In the genomic region with DNA sequence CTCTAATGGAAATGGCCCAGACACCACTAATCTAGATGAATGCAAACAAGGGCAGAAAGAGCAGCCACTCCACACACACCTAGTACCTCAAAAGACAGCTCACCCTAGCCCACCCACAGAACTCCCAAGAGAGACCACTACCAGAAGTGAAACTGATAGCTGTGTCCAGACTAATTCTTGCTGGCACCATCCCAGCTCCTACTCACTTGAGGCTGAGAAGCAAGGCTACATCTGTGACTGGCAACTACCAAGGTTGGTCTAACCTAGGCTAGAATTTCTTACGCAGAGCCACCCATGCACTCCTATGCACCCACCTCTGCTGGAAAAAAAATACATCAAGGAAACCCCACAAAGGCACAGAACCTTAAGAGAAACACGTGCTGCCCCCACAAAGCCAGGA, we compare ENCODE assay signal across 9 mouse cellular contexts. TPM values are rescaled to one million over a fixed set of nuclear protein-coding genes. Genes with fewer than 3 reads are reported as not detected.
DNase-seq lines count a peak whose midpoint lies in the region; ATAC-seq and TF ChIP-seq lines count a peak whose summit lies in the region.
"Had no signal": no experiment of that assay in that cellular context is flagged by ENCODE, and none has a peak within 500 bp of the region (broad histone marks: within the 10 kb centered on the region; RNA-seq: fewer than 3 reads in every experiment).

No protein-coding gene starts in this region.

- H3K27ac ChIP-seq in heart, embryonic 13.5 days (replicated peaks): peak overlapping the region; percentile 98
- no peak overlapping the region for H3K27ac ChIP-seq in heart, embryonic 11.5 days (ENCODE audit: low read depth, low read length)
- H3K27ac ChIP-seq in forebrain, postnatal 0 days (ENCODE audit: low read depth, low read length): peak overlapping the region; percentile 96
- peak overlapping the region; percentile 99 for H3K27ac ChIP-seq in midbrain, embryonic 13.5 days

- DNase-seq in NIH3T3 (ENCODE audit: low read depth): peak; percentile 24
- DNase-seq in forebrain, postnatal 0 days: no peak
- no peak for DNase-seq in left cerebral cortex, postnatal 36 days (ENCODE audit: low spot score in 2 of 2)
- no peak for DNase-seq in left cerebral cortex, adult 8-10 months (ENCODE audit: low spot score in 2 of 2)
- no peak for DNase-seq in spleen, postnatal 4 days (ENCODE audit: low spot score in 2 of 2)

- H3K4me1 ChIP-seq in heart, embryonic 13.5 days: peaks cover 29% of the 10 kb centered on the region
- peaks cover 20% of the 10 kb centered on the region for H3K4me1 ChIP-seq in heart, embryonic 11.5 days (ENCODE audit: control insufficient read depth, insufficient read depth, low read length)
- peaks cover 14% of the 10 kb centered on the region for H3K4me1 ChIP-seq in forebrain, postnatal 0 days (ENCODE audit: insufficient read depth)
- H3K4me1 ChIP-seq in midbrain, embryonic 13.5 days (replicated peaks): peaks cover 44% of the 10 kb centered on the region

- no peak for TF ChIP-seq CTCF in forebrain, postnatal 0 days (IDR thresholded peaks at IDR 0.05; ENCODE audit: low read depth)

- peaks cover 43% of the 10 kb centered on the region for H3K36me3 ChIP-seq in heart, embryonic 13.5 days
- H3K36me3 ChIP-seq in heart, embryonic 11.5 days (ENCODE audit: control insufficient read depth, insufficient read depth, low read length): peaks cover 24% of the 10 kb centered on the region
- H3K36me3 ChIP-seq in forebrain, postnatal 0 days (ENCODE audit: insufficient read depth): peaks cover 29% of the 10 kb centered on the region
- H3K36me3 ChIP-seq in midbrain, embryonic 13.5 days: peaks cover 36% of the 10 kb centered on the region

- H3K4me2 ChIP-seq in heart, embryonic 13.5 days: no peak overlapping the region
- H3K4me2 ChIP-seq in heart, embryonic 11.5 days: no peak overlapping the region
- peak overlapping the region; percentile 94 for H3K4me2 ChIP-seq in forebrain, postnatal 0 days (ENCODE audit: low read depth)
- H3K4me2 ChIP-seq in midbrain, embryonic 13.5 days (replicated peaks): peak overlapping the region; percentile 95

- no peak for ATAC-seq in heart, embryonic 13.5 days (ENCODE audit: extremely low read depth, insufficient number of reproducible peaks, low FRiP score, low TSS enrichment)
- ATAC-seq in heart, embryonic 11.5 days (replicated peaks; ENCODE audit: insufficient number of reproducible peaks, low FRiP score, low TSS enrichment): no peak
- ATAC-seq in forebrain, postnatal 0 days: no peak
- ATAC-seq in midbrain, embryonic 13.5 days: no peak
- ATAC-seq: activated CD4-positive, CD25-positive, alpha-beta regulatory T cell, adult 4 months had no signal

- H3K4me3 ChIP-seq in heart, embryonic 13.5 days: no peak overlapping the region
- H3K4me3 ChIP-seq in heart, embryonic 11.5 days (ENCODE audit: low read depth, low read length): no peak overlapping the region
- H3K4me3 ChIP-seq in forebrain, postnatal 0 days (ENCODE audit: low read depth, low read length): no peak overlapping the region
- H3K4me3 ChIP-seq in midbrain, embryonic 13.5 days (replicated peaks): peak overlapping the region; percentile 94

- 0 out of 2 replicates have a peak overlapping the region, but pooled peaks have one; percentile 100 for H3K9ac ChIP-seq in heart, embryonic 13.5 days
- H3K9ac ChIP-seq in heart, embryonic 11.5 days (ENCODE audit: low read depth, low read length): no peak overlapping the region
- H3K9ac ChIP-seq in forebrain, postnatal 0 days: no peak overlapping the region
- H3K9ac ChIP-seq in midbrain, embryonic 13.5 days (replicated peaks): peak overlapping the region; percentile 99

- H3K27me3 ChIP-seq in heart, embryonic 13.5 days (replicated peaks): no peaks in the 10 kb centered on the region
- H3K27me3 ChIP-seq in heart, embryonic 11.5 days (ENCODE audit: control insufficient read depth, insufficient read depth, low read length): no peaks in the 10 kb centered on the region
- no peaks in the 10 kb centered on the region for H3K27me3 ChIP-seq in forebrain, postnatal 0 days (ENCODE audit: insufficient read depth, low read length)
- H3K27me3 ChIP-seq in midbrain, embryonic 13.5 days: no peaks in the 10 kb centered on the region

- intact Hi-C loops in left cerebral cortex, postnatal 36 days (cut with DNase I): no loop called here

- H3K9me3 ChIP-seq in heart, embryonic 13.5 days: no peaks in the 10 kb centered on the region
- no peaks in the 10 kb centered on the region for H3K9me3 ChIP-seq in heart, embryonic 11.5 days (replicated peaks; ENCODE audit: control insufficient read depth, low read length)
- H3K9me3 ChIP-seq in forebrain, postnatal 0 days (ENCODE audit: low read length): no peaks in the 10 kb centered on the region
- no peaks in the 10 kb centered on the region for H3K9me3 ChIP-seq in midbrain, embryonic 13.5 days

- WGBS in heart, embryonic 13.5 days: 89% methylated on average over 2 of the region's 2 CpGs
- 90% methylated on average over 2 of the region's 2 CpGs for WGBS in heart, embryonic 11.5 days (ENCODE audit: insufficient replicate concordance)
- 53% methylated on average over 2 of the region's 2 CpGs for WGBS in forebrain, postnatal 0 days
- WGBS in midbrain, embryonic 13.5 days: 75% methylated on average over 2 of the region's 2 CpGs

RNA-seq across cellular contexts. Expression of a gene that starts 12.5 kb away (rescaled TPM):
- polyA plus RNA-seq in heart, embryonic 13.5 days (2015; fragmentation: Nextera tagmentation; extraction: Ambion mirVana): 20.5 and 23.9 TPM in 2 replicates
- polyA plus RNA-seq in heart, embryonic 11.5 days (2014; fragmentation: Nextera tagmentation; extraction: Ambion mirVana): 94.3 and 96.8 TPM in 2 replicates
- total RNA-seq in forebrain, postnatal 0 days (2014; rRNA removed): 178 and 183 TPM in 2 replicates
- 101 and 115 TPM in 2 replicates for polyA plus RNA-seq in forebrain, postnatal 0 days (2015; fragmentation: Nextera tagmentation; extraction: Ambion mirVana)
- 78.7 and 82.5 TPM in 2 replicates for polyA plus RNA-seq in midbrain, embryonic 13.5 days (2015; fragmentation: Nextera tagmentation; extraction: Ambion mirVana)
- total RNA-seq in left cerebral cortex, postnatal 36 days (2021): 100 to 1,000 TPM; 142 to 165 TPM
- total RNA-seq in left cerebral cortex, adult 8-10 months (2022): 100 to 1,000 TPM; 126 to 160 (median 136) TPM

RNA-seq across cellular contexts. Expression of a gene that starts 22.5 kb away (rescaled TPM):
- polyA plus RNA-seq in heart, embryonic 13.5 days (2015; fragmentation: Nextera tagmentation; extraction: Ambion mirVana): 18.5 and 19.5 TPM in 2 replicates
- 14.8 and 19.1 TPM in 2 replicates for polyA plus RNA-seq in heart, embryonic 11.5 days (2014; fragmentation: Nextera tagmentation; extraction: Ambion mirVana)
- total RNA-seq in forebrain, postnatal 0 days (2014; rRNA removed): 14.1 and 15.2 TPM in 2 replicates
- polyA plus RNA-seq in forebrain, postnatal 0 days (2015; fragmentation: Nextera tagmentation; extraction: Ambion mirVana): 9.1 and 9.2 TPM in 2 replicates
- polyA plus RNA-seq in midbrain, embryonic 13.5 days (2015; fragmentation: Nextera tagmentation; extraction: Ambion mirVana): 15.9 and 16.7 TPM in 2 replicates
- 10 to 100 TPM; 14.4 to 15.4 TPM for total RNA-seq in left cerebral cortex, postnatal 36 days (2021)
- 10 to 100 TPM in 3 of 4 experiments, 1 to 10 TPM in 1; 9.1 to 14.1 (median 12.8) TPM for total RNA-seq in left cerebral cortex, adult 8-10 months (2022)

RNA-seq across cellular contexts. Expression of a gene that starts 22.6 kb away (rescaled TPM):
- polyA plus RNA-seq in heart, embryonic 13.5 days (2015; fragmentation: Nextera tagmentation; extraction: Ambion mirVana): 10.2 and 13.6 TPM in 2 replicates
- polyA plus RNA-seq in heart, embryonic 11.5 days (2014; fragmentation: Nextera tagmentation; extraction: Ambion mirVana): 11.5 and 15.5 TPM in 2 replicates
- total RNA-seq in forebrain, postnatal 0 days (2014; rRNA removed): 15.0 and 23.6 TPM in 2 replicates
- 4.5 and 7.8 TPM in 2 replicates for polyA plus RNA-seq in forebrain, postnatal 0 days (2015; fragmentation: Nextera tagmentation; extraction: Ambion mirVana)
- 15.4 and 16.5 TPM in 2 replicates for polyA plus RNA-seq in midbrain, embryonic 13.5 days (2015; fragmentation: Nextera tagmentation; extraction: Ambion mirVana)
- total RNA-seq in left cerebral cortex, postnatal 36 days (2021): 10 to 100 TPM; 19.6 to 23.8 TPM
- total RNA-seq in left cerebral cortex, adult 8-10 months (2022): 10 to 100 TPM; 23.8 to 29.4 (median 27.1) TPM

Comparison
In these comparisons a context has a peak if more than half of its experiments do, and no peak if none do; other contexts are left out.
1. H3K9ac ChIP-seq: peak in heart, embryonic 13.5 days (single experiment) and midbrain, embryonic 13.5 days (single experiment); none in heart, embryonic 11.5 days (single experiment) and forebrain, postnatal 0 days (single experiment).
2. H3K4me2 ChIP-seq: peak in forebrain, postnatal 0 days (single experiment) and midbrain, embryonic 13.5 days (single experiment); none in heart, embryonic 13.5 days (single experiment) and heart, embryonic 11.5 days (single experiment).